Mouse (Mus musculus): Measurements from ENCODE around the gene Tgfb2. TPM values are rescaled to one million over a fixed set of nuclear protein-coding genes. Genes with fewer than 3 reads are reported as not detected.

The Tgfb2 gene
- polyA plus RNA-seq, 1 experiment from 2014 or later: 11.8 TPM

GRCm38 (mm10) chr1:186696231-186696630 lies 9.6 kb downstream of the Tgfb2 start:
- Histone ChIP-seq H3K36me3 (ENCODE audit: control insufficient read depth, insufficient read depth, low read length) (no peaks in the 10 kb centered on the region), H3K4me2 (ENCODE audit: low read length) (no peak overlapping the region), H3K27me3 (ENCODE audit: control insufficient read depth, insufficient read depth, low read length) (no peaks in the 10 kb centered on the region), H3K9me3 (ENCODE audit: control insufficient read depth, low read length) (no peaks in the 10 kb centered on the region), H3K9ac (replicated peaks; ENCODE audit: low read length) (no peak overlapping the region), H3K4me3 (replicated peaks; ENCODE audit: low read depth, low read length) (no peak overlapping the region), H3K27ac (replicated peaks; ENCODE audit: low read depth, low read length) (no peak overlapping the region), H3K4me1 (ENCODE audit: control insufficient read depth, insufficient read depth, low read length) (no peaks in the 10 kb centered on the region; the same call in 1 of the 2 replicates)
- ATAC-seq (ENCODE audit: low FRiP score, low TSS enrichment): no peak
- no peak for DNase-seq
- WGBS: 85% methylated on average over 9 of the region's 9 CpGs

DNA sequence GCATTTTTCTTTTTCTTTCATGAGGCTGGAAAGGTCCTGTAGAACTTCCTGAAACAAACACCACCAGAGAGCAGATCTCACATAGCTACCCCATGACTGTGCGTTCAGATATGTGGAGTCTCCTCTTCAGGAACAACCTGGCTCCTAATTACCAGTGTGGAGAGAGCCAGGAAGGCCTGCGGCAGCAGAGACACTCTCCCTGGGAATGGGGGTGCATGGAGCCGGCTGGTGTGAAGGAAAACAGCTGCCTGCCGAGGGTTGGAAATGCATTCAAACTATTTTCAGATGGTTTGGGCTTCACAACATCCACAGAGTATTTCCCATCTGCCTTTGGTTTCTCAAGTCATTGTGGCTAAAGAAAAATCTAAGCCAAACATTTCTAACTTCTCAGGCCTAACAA lies 10.4 kb downstream of the Tgfb2 start:
- WGBS: 84% methylated on average over 4 of the region's 4 CpGs
- Histone ChIP-seq H3K9me3 (ENCODE audit: control insufficient read depth, low read length) (no peaks in the 10 kb centered on the region), H3K4me2 (ENCODE audit: low read length) (no peak overlapping the region), H3K4me1 (ENCODE audit: control insufficient read depth, insufficient read depth, low read length) (no peaks in the 10 kb centered on the region; the same call in 1 of the 2 replicates), H3K27me3 (ENCODE audit: control insufficient read depth, insufficient read depth, low read length) (no peaks in the 10 kb centered on the region), H3K9ac (replicated peaks; ENCODE audit: low read length) (no peak overlapping the region), H3K36me3 (ENCODE audit: control insufficient read depth, insufficient read depth, low read length) (no peaks in the 10 kb centered on the region), H3K4me3 (replicated peaks; ENCODE audit: low read depth, low read length) (no peak overlapping the region), H3K27ac (replicated peaks; ENCODE audit: low read depth, low read length) (no peak overlapping the region)
- no peak for ATAC-seq (ENCODE audit: low FRiP score, low TSS enrichment)
- DNase-seq: no peak

DNA sequence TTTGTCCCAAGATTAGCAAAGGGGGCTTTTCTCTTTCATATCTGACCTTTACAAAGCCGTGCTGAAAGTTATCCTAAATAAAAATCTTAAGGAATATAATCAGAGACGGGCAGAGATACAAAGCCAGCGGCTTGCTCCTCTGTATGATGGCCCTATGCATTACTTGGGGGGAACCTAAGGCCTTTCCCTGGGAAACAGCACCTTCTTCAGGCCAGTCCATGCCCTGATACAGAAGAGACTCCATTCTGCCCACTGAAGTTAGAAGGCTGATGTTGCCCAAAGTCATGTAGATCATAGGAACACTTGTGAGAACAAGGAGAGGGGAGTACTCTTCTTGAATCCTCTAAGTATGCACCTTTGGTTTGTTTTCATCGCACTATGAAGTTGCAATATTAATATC lies 13.4 kb downstream of the Tgfb2 start:
- 88% methylated on average over 4 of the region's 4 CpGs for WGBS
- Histone ChIP-seq H3K4me1 (ENCODE audit: control insufficient read depth, insufficient read depth, low read length) (no peaks in the 10 kb centered on the region; the same call in 1 of the 2 replicates), H3K36me3 (ENCODE audit: control insufficient read depth, insufficient read depth, low read length) (no peaks in the 10 kb centered on the region), H3K4me2 (ENCODE audit: low read length) (no peak overlapping the region), H3K27ac (replicated peaks; ENCODE audit: low read depth, low read length) (no peak overlapping the region), H3K4me3 (replicated peaks; ENCODE audit: low read depth, low read length) (no peak overlapping the region), H3K9ac (replicated peaks; ENCODE audit: low read length) (no peak overlapping the region), H3K27me3 (ENCODE audit: control insufficient read depth, insufficient read depth, low read length) (no peaks in the 10 kb centered on the region), H3K9me3 (ENCODE audit: control insufficient read depth, low read length) (no peaks in the 10 kb centered on the region)
- ATAC-seq (ENCODE audit: low FRiP score, low TSS enrichment) (no peak), DNase-seq (no peak)

- Histone ChIP-seq H3K9ac (replicated peaks; ENCODE audit: low read length) (no peak overlapping the region), H3K27ac (replicated peaks; ENCODE audit: low read depth, low read length) (no peak overlapping the region), H3K9me3 (ENCODE audit: control insufficient read depth, low read length) (no peaks in the 10 kb centered on the region), H3K4me2 (ENCODE audit: low read length) (no peak overlapping the region), H3K4me3 (replicated peaks; ENCODE audit: low read depth, low read length) (no peak overlapping the region), H3K4me1 (ENCODE audit: control insufficient read depth, insufficient read depth, low read length) (no peaks in the 10 kb centered on the region; the same call in 1 of the 2 replicates), H3K27me3 (ENCODE audit: control insufficient read depth, insufficient read depth, low read length) (no peaks in the 10 kb centered on the region), H3K36me3 (ENCODE audit: control insufficient read depth, insufficient read depth, low read length) (no peaks in the 10 kb centered on the region)
- ATAC-seq (ENCODE audit: low FRiP score, low TSS enrichment) (no peak), DNase-seq (no peak)
- 84% methylated on average over 9 of the region's 9 CpGs for WGBS
These were observed 14.1 kb downstream of the Tgfb2 start for GRCm38 (mm10) chr1:186691708-186692107.

GRCm38 (mm10) chr1:186684041-186684440 lies 21.7 kb downstream of the Tgfb2 start:
- no peak for ATAC-seq (ENCODE audit: low FRiP score, low TSS enrichment)
- Histone ChIP-seq H3K36me3 (ENCODE audit: control insufficient read depth, insufficient read depth, low read length) (no peaks in the 10 kb centered on the region), H3K27me3 (ENCODE audit: control insufficient read depth, insufficient read depth, low read length) (no peaks in the 10 kb centered on the region), H3K4me2 (ENCODE audit: low read length) (no peak overlapping the region), H3K9ac (replicated peaks; ENCODE audit: low read length) (no peak overlapping the region), H3K4me1 (ENCODE audit: control insufficient read depth, insufficient read depth, low read length) (no peaks in the 10 kb centered on the region), H3K9me3 (ENCODE audit: control insufficient read depth, low read length) (no peaks in the 10 kb centered on the region), H3K27ac (replicated peaks; ENCODE audit: low read depth, low read length) (no peak overlapping the region), H3K4me3 (replicated peaks; ENCODE audit: low read depth, low read length) (no peak overlapping the region)
- DNase-seq: no peak
- WGBS: 93% methylated on average over 3 of the region's 3 CpGs

- no peak for DNase-seq
- ATAC-seq (ENCODE audit: low FRiP score, low TSS enrichment): no peak
- Histone ChIP-seq H3K9ac (replicated peaks; ENCODE audit: low read length) (no peak overlapping the region), H3K27me3 (ENCODE audit: control insufficient read depth, insufficient read depth, low read length) (no peaks in the 10 kb centered on the region), H3K36me3 (ENCODE audit: control insufficient read depth, insufficient read depth, low read length) (no peaks in the 10 kb centered on the region), H3K27ac (replicated peaks; ENCODE audit: low read depth, low read length) (no peak overlapping the region), H3K4me2 (ENCODE audit: low read length) (no peak overlapping the region), H3K4me1 (ENCODE audit: control insufficient read depth, insufficient read depth, low read length) (no peaks in the 10 kb centered on the region), H3K4me3 (replicated peaks; ENCODE audit: low read depth, low read length) (no peak overlapping the region), H3K9me3 (ENCODE audit: control insufficient read depth, low read length) (no peaks in the 10 kb centered on the region)
- WGBS: 39% methylated on average over 7 of the region's 7 CpGs
These were observed 23.2 kb downstream of the Tgfb2 start for GRCm38 (mm10) chr1:186682606-186683005.

DNA sequence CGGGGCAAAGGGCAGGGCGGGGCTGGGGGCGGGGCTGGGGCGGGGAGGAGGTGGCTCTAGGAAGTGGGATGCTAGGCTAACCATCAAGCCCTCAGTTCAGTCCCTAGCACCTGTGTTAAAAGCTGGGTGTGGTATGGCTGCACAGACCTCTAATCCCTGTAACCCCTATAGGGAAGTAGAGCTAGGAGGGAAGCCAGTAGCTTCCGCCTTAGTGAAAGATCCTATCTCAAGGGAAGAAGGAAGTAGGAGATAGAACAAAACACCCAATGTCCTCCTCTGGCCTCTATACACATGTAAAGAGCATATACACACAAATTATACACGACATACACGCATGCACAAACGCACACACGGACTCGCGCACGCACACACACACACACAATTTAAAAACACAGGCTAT lies 28.2 kb downstream of the Tgfb2 start:
- DNase-seq (no peak), ATAC-seq (ENCODE audit: low FRiP score, low TSS enrichment) (no peak)
- Histone ChIP-seq H3K4me1 (ENCODE audit: control insufficient read depth, insufficient read depth, low read length) (no peaks in the 10 kb centered on the region), H3K27me3 (ENCODE audit: control insufficient read depth, insufficient read depth, low read length) (no peaks in the 10 kb centered on the region), H3K36me3 (ENCODE audit: control insufficient read depth, insufficient read depth, low read length) (no peaks in the 10 kb centered on the region), H3K4me3 (replicated peaks; ENCODE audit: low read depth, low read length) (no peak overlapping the region), H3K27ac (replicated peaks; ENCODE audit: low read depth, low read length) (no peak overlapping the region), H3K9me3 (ENCODE audit: control insufficient read depth, low read length) (no peaks in the 10 kb centered on the region), H3K4me2 (ENCODE audit: low read length) (no peak overlapping the region), H3K9ac (replicated peaks; ENCODE audit: low read length) (no peak overlapping the region)
- 84% methylated on average over 12 of the region's 12 CpGs for WGBS

- Histone ChIP-seq H3K27me3 (ENCODE audit: control insufficient read depth, insufficient read depth, low read length) (no peaks in the 10 kb centered on the region), H3K4me2 (ENCODE audit: low read length) (no peak overlapping the region), H3K9me3 (ENCODE audit: control insufficient read depth, low read length) (no peaks in the 10 kb centered on the region), H3K36me3 (ENCODE audit: control insufficient read depth, insufficient read depth, low read length) (no peaks in the 10 kb centered on the region), H3K4me1 (ENCODE audit: control insufficient read depth, insufficient read depth, low read length) (no peaks in the 10 kb centered on the region), H3K4me3 (replicated peaks; ENCODE audit: low read depth, low read length) (no peak overlapping the region), H3K9ac (replicated peaks; ENCODE audit: low read length) (no peak overlapping the region), H3K27ac (replicated peaks; ENCODE audit: low read depth, low read length) (no peak overlapping the region)
- DNase-seq (no peak), ATAC-seq (ENCODE audit: low FRiP score, low TSS enrichment) (no peak)
- 55% methylated on average over 5 of the region's 5 CpGs for WGBS
These were observed 29.6 kb downstream of the Tgfb2 start for GRCm38 (mm10) chr1:186676199-186676598.

DNA sequence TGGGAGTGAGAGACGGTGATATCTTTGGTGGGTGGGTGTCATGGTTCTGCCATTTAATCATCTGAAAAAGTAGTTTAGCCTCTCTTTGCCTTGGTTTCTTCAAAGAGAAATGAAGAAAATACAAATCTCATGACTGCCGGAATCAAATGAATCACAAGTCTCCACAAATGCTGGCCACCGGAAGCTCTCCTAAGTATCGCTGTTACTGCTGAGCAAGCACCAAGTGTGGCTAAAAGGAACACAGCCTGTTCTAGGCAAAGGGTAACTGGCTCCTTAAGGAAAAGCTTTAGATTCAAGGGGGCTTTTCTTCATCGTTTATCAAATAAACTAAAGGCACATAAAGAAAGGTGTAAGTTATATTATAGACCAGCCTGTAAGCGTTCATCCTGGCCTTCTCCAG lies 30.5 kb downstream of the Tgfb2 start:
- H3K27ac ChIP-seq (replicated peaks; ENCODE audit: low read depth, low read length): no peak overlapping the region
- 85% methylated on average over 6 of the region's 6 CpGs for WGBS
- no peaks in the 10 kb centered on the region for H3K36me3 ChIP-seq (ENCODE audit: control insufficient read depth, insufficient read depth, low read length)
- no peak for DNase-seq
- no peak for ATAC-seq (ENCODE audit: low FRiP score, low TSS enrichment)
- no peak overlapping the region for H3K4me3 ChIP-seq (replicated peaks; ENCODE audit: low read depth, low read length)
- H3K27me3 ChIP-seq (ENCODE audit: control insufficient read depth, insufficient read depth, low read length): no peaks in the 10 kb centered on the region
- no peaks in the 10 kb centered on the region for H3K9me3 ChIP-seq (ENCODE audit: control insufficient read depth, low read length)
- H3K9ac ChIP-seq (replicated peaks; ENCODE audit: low read length): no peak overlapping the region
- H3K4me1 ChIP-seq (ENCODE audit: control insufficient read depth, insufficient read depth, low read length): no peaks in the 10 kb centered on the region
- no peak overlapping the region for H3K4me2 ChIP-seq (ENCODE audit: low read length)

Measured in midbrain, embryonic 14.5 days (tissue).